Mouse (Mus musculus) midbrain, embryonic 13.5 days (tissue): Measurements from ENCODE around the gene Eaf2. TPM values are rescaled to one million over a fixed set of nuclear protein-coding genes. Genes with fewer than 3 reads are reported as not detected.
"Not testable (repeated sequence)": the region's sequence is repeated elsewhere in the genome, so short reads cannot be mapped to it uniquely, and the experiment has no call there.

Experiments
- ATAC-seq: fragments of 200-750 bp; cut with Nextera tagmentation; 2 replicates; pipeline ENCODE4 v1.8.0; 2017; ENCODE audit warnings: mild to moderate bottlenecking, moderate TSS enrichment, moderate library complexity
- H3K27ac ChIP-seq: fragments of 300-500 bp; sonication (generic); 2 replicates; pipeline ENCODE4 v1.5.1; 2015; ENCODE audit warnings: inconsistent platforms, mild to moderate bottlenecking, moderate library complexity
- H3K27me3 ChIP-seq: fragments of 300-500 bp; sonication (generic); 2 replicates; pipeline ENCODE4 v1.6.1; 2015; ENCODE audit warnings: mild to moderate bottlenecking, inconsistent platforms
- H3K36me3 ChIP-seq: fragments of 300-500 bp; sonication (generic); 2 replicates; pipeline ENCODE4 v1.6.1; 2015; ENCODE audit warnings: mild to moderate bottlenecking, inconsistent platforms
- H3K4me1 ChIP-seq: fragments of 300-500 bp; sonication (generic); replicated peaks from 2 replicates; pipeline ENCODE4 v1.6.1; 2015; ENCODE audit warnings: inconsistent platforms
- H3K4me2 ChIP-seq: fragments of 300-500 bp; sonication (generic); replicated peaks from 2 replicates; pipeline ENCODE4 v1.6.1; 2015; ENCODE audit warnings: moderate library complexity, mild to moderate bottlenecking, inconsistent platforms
- H3K4me3 ChIP-seq: fragments of 300-500 bp; sonication (generic); replicated peaks from 2 replicates; pipeline ENCODE4 v1.5.1; 2015; ENCODE audit warnings: mild to moderate bottlenecking, inconsistent platforms
- H3K9ac ChIP-seq: fragments of 300-500 bp; sonication (generic); replicated peaks from 2 replicates; pipeline ENCODE4 v1.6.1; 2015; ENCODE audit warnings: mild to moderate bottlenecking, inconsistent platforms
- H3K9me3 ChIP-seq: fragments of 300-500 bp; sonication (generic); 2 replicates; pipeline ENCODE4 v1.6.1; 2016; ENCODE audit warnings: mild to moderate bottlenecking, inconsistent platforms
- WGBS: fragments of 180-500 bp; shearing (Covaris S2); methylation state at CpG from one replicate; pipeline ENCODE4 v1.1.7; 2015; 5-methylcytosine and 5-hydroxymethylcytosine counted together
- polyA plus RNA-seq: library from polyadenylated mRNA; unstranded; fragments of >200 nt; fragmentation: Nextera tagmentation; extraction: Ambion mirVana; gene quantifications from 2 replicates; pipeline ENCODE4 v1.2.1, GENCODE M21; 2015

Eaf2 gene
- polyA plus RNA-seq, 1 experiment from 2014 or later, result 0.89 TPM

DNA sequence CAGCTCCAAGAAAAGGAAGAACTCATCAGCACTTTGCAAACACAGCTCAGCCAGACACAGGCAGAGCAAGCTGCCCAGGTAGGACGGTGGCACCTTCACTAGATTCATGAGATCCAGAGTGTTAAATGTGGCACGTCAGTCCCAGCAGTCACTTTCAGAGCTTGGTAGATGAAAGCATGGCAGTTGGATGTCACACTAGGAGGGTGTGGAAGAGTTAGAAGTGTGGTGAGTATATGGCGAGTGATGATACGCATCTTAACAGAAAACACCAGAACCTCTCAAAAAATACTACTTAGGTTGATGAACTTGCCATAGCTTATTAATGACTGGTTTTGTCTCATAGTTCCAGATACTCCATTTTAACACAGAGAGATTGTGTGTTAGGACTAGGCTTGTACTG, 16.6 kb upstream of the Eaf2 start:
- Histone ChIP-seq H3K9me3 (no peaks in the 10 kb centered on the region), H3K9ac (no peak overlapping the region), H3K4me1 (no peaks in the 10 kb centered on the region), H3K27me3 (no peaks in the 10 kb centered on the region), H3K27ac (no peak overlapping the region), H3K36me3 (peaks cover 78% of the 10 kb centered on the region), H3K4me2 (no peak overlapping the region), H3K4me3 (no peak overlapping the region)
- 98% methylated on average over 4 of the region's 4 CpGs for WGBS
- ATAC-seq, result no peak

DNA sequence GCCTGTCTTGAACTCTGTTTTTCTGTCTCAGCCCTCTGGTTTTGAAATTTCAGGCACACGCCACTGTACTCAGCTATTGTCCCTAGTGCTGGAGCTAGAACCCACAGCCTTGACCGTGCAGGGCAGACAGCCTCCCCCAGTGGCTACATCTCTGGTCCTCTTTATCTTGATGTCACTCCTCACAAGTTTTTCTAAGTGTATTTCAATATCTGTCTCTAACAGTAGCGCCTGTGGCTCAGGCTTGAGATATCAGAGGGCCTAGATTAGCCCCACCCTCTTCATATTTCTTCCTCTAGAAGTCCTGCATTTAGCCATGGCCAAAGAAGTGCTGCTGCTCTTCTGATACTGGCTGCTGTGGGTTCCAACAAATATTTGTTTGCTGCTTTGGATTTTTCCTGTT, 15.8 kb upstream of the Eaf2 start:
- Histone ChIP-seq H3K4me1 (no peaks in the 10 kb centered on the region), H3K9me3 (no peaks in the 10 kb centered on the region), H3K27me3 (no peaks in the 10 kb centered on the region), H3K27ac (no peak overlapping the region), H3K36me3 (peaks cover 76% of the 10 kb centered on the region), H3K4me3 (no peak overlapping the region), H3K4me2 (no peak overlapping the region), H3K9ac (no peak overlapping the region)
- no peak for ATAC-seq
- WGBS, result 92% methylated on average over 3 of the region's 3 CpGs

GRCm38 (mm10) chr16:36887546-36887945, 12.7 kb upstream of the Eaf2 start:
- Histone ChIP-seq H3K27me3 (no peaks in the 10 kb centered on the region), H3K4me3 (no peak overlapping the region), H3K9ac (no peak overlapping the region), H3K27ac (no peak overlapping the region), H3K4me2 (no peak overlapping the region), H3K9me3 (no peaks in the 10 kb centered on the region), H3K4me1 (peaks cover 11% of the 10 kb centered on the region), H3K36me3 (peaks cover 49% of the 10 kb centered on the region)
- 89% methylated on average over 5 of the region's 5 CpGs for WGBS
- no peak for ATAC-seq

DNA sequence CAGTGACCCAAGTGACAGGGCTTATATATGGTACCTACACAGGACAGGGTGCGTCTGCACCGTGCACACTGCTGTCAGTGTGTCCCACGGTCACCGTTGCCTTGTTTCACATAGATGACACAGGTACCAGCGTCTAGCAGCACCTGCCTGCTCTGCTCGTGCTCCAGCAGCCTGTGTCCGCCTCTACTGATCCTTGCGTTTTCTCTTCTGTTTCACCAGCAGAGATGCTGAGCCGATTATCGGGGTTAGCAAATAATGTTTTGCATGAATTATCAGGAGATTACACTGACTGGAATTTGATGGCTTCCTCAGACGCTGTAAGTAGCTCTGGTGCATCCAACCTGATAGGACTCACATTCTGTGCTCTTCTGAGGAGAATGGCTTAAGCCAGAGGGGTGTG, 11.1 kb upstream of the Eaf2 start:
- H3K9me3 ChIP-seq, result no peaks in the 10 kb centered on the region
- no peak overlapping the region for H3K9ac ChIP-seq
- peaks cover 14% of the 10 kb centered on the region for H3K4me1 ChIP-seq
- WGBS, result 84% methylated on average over 11 of the region's 11 CpGs
- H3K4me2 ChIP-seq, result no peak overlapping the region
- no peak overlapping the region for H3K4me3 ChIP-seq
- H3K36me3 ChIP-seq, result peaks cover 35% of the 10 kb centered on the region
- no peak overlapping the region for H3K27ac ChIP-seq
- no peaks in the 10 kb centered on the region for H3K27me3 ChIP-seq
- ATAC-seq, result no peak

- H3K4me3 ChIP-seq, result no peak overlapping the region
- H3K4me1 ChIP-seq, result peaks cover 15% of the 10 kb centered on the region
- no peak overlapping the region for H3K4me2 ChIP-seq
- H3K27me3 ChIP-seq, result no peaks in the 10 kb centered on the region
- ATAC-seq, result no peak
- no peak overlapping the region for H3K27ac ChIP-seq
- no peaks in the 10 kb centered on the region for H3K9me3 ChIP-seq
- WGBS, result 79% methylated on average over 4 of the region's 4 CpGs
- no peak overlapping the region for H3K9ac ChIP-seq
- H3K36me3 ChIP-seq, result peaks cover 27% of the 10 kb centered on the region
Observed at GRCm38 (mm10) chr16:36884881-36885280, 10.1 kb upstream of the Eaf2 start.

- peaks cover 26% of the 10 kb centered on the region for H3K4me1 ChIP-seq
- ATAC-seq, result peak; percentile 43; the same call in 1 of the 2 replicates
- H3K36me3 ChIP-seq, result peaks cover 18% of the 10 kb centered on the region
- no peak overlapping the region for H3K4me3 ChIP-seq
- H3K9me3 ChIP-seq, result no peaks in the 10 kb centered on the region
- no peak overlapping the region for H3K9ac ChIP-seq
- 24% methylated on average over 5 of the region's 5 CpGs for WGBS
- H3K4me2 ChIP-seq, result no peak overlapping the region
- no peaks in the 10 kb centered on the region for H3K27me3 ChIP-seq
- H3K27ac ChIP-seq, result peak overlapping the region; percentile 60
Observed at GRCm38 (mm10) chr16:36882737-36883343, 8.0 kb upstream of the Eaf2 start.

GRCm38 (mm10) chr16:36877316-36877715, 2.5 kb upstream of the Eaf2 start:
- Histone ChIP-seq H3K4me2 (no peak overlapping the region), H3K9me3 (no peaks in the 10 kb centered on the region), H3K27ac (no peak overlapping the region), H3K4me1 (peaks cover 35% of the 10 kb centered on the region), H3K27me3 (no peaks in the 10 kb centered on the region), H3K4me3 (no peak overlapping the region), H3K36me3 (peaks cover 1% of the 10 kb centered on the region), H3K9ac (no peak overlapping the region)
- ATAC-seq, result no peak
- 72% methylated on average over 5 of the region's 5 CpGs for WGBS

DNA sequence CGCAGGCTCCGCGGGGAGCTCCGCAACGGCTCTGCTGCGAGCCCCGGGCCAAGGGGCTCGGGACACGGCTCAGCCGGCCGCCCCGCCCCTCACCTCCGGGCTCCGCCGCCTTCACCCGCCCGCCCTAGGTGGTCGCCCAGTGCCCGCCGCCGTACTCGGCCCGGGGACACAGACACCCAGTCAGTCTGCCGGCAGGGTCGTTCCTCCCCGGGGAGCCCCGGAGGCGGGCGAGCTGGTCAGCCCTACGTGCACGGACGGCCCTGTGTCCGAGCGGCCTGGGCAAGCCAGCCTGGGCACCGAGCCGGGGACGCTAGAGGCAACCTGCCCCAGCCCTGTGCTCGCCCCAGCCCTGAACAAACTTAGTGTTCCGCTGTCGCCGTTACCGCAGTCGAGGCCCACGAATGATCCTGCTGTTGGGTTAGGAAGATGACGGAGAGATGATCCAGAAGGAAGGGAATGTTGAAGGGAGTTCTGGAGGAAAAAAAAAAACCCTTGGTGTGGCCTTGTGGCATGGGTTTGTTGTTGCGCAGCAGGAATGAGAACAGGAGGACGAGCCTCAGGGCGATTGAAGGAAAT, 561 bp upstream of the Eaf2 start:
- Histone ChIP-seq H3K9me3 (no peaks in the 10 kb centered on the region), H3K4me2 (peak overlapping the region; percentile 81), H3K36me3 (peaks cover 14% of the 10 kb centered on the region), H3K27ac (peak overlapping the region; percentile 82), H3K4me1 (peaks cover 33% of the 10 kb centered on the region), H3K4me3 (peak overlapping the region; percentile 83), H3K27me3 (no peaks in the 10 kb centered on the region), H3K9ac (peak overlapping the region; percentile 91)
- under 1% methylated on average over 48 of the region's 48 CpGs for WGBS
- no peak; the same call in 1 of the 2 replicates for ATAC-seq

- Histone ChIP-seq H3K36me3 (peaks cover 47% of the 10 kb centered on the region), H3K4me2 (no peak overlapping the region), H3K9ac (no peak overlapping the region), H3K27ac (no peak overlapping the region), H3K9me3 (no peaks in the 10 kb centered on the region), H3K27me3 (no peaks in the 10 kb centered on the region), H3K4me3 (no peak overlapping the region), H3K4me1 (peaks cover 8% of the 10 kb centered on the region)
- WGBS, result 95% methylated on average over 2 of the region's 2 CpGs
- ATAC-seq, result no peak
Observed at GRCm38 (mm10) chr16:36869442-36869841, 5.4 kb downstream of the Eaf2 start.

DNA sequence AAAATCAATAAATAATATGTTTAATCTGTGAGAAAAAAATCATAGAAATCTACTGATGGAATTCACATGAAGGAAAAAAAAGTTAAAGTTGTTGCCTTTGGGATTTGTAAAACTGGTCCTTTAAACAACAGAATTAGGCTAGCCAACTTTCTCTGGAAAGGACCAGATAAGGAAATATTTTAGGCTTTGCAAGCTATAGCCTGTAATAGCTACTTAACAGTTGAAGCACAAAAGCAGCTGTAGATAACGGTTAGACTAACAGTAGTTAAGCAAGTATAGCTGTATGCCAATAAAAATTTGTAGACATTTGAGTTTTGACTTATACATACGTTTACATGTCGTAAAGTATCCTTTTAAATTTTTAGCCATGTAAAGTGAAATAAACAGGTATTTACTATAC, 11.2 kb downstream of the Eaf2 start:
- Histone ChIP-seq H3K4me1 (no peaks in the 10 kb centered on the region), H3K9me3 (no peaks in the 10 kb centered on the region), H3K4me3 (no peak overlapping the region), H3K36me3 (peaks cover 41% of the 10 kb centered on the region), H3K27ac (no peak overlapping the region), H3K4me2 (no peak overlapping the region), H3K9ac (no peak overlapping the region), H3K27me3 (no peaks in the 10 kb centered on the region)
- 96% methylated on average over 3 of the region's 3 CpGs for WGBS
- no peak for ATAC-seq

DNA sequence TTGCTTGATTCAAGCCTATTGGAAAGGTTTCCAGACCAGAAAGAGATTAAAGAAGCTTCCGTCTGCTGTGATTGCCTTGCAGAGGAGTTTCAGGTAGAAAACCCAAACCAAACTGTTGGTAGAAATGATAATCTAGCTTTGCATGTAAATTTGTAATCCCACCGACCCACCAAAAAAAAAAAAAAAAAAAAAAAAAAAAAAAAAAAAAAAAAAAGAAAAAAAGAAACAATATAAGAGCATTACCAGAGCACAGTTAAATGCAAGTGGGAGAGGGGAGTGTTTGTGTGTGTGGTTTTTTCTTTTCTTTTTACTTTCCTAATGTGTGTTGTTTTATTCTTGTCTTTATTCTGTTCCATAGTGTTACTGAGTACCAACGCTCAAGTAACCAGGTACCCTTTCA, 23.6 kb downstream of the Eaf2 start:
- Histone ChIP-seq H3K27ac (no peak overlapping the region), H3K36me3 (peaks cover 33% of the 10 kb centered on the region), H3K4me1 (no peaks in the 10 kb centered on the region), H3K4me3 (no peak overlapping the region), H3K4me2 (no peak overlapping the region), H3K27me3 (no peaks in the 10 kb centered on the region), H3K9ac (no peak overlapping the region), H3K9me3 (no peaks in the 10 kb centered on the region)
- WGBS, result 86% methylated on average over 3 of the region's 3 CpGs
- ATAC-seq, result no peak

DNA sequence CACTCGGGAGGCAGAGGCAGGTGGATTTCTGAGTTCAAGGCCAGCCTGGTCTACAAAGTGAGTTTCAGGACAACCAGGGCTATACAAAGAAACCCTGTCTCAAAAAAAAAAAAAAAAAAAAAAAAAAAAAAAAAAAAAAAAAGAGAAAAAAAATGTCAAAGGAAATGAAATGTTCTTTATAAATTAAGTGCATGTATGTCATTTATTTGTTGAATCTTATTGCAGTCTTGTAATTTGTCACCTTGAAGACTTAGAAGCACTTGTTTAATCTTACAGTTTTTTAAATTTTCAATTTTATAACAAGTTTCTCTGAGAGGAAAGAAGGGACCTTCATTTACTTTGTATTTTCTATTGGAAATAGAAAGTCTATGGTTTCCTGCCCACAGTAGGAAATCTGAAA, 27.9 kb downstream of the Eaf2 start:
- not testable (repeated sequence) for H3K27ac ChIP-seq, ATAC-seq, H3K4me3 ChIP-seq, H3K27me3 ChIP-seq, H3K9me3 ChIP-seq, H3K9ac ChIP-seq, H3K4me1 ChIP-seq, H3K4me2 ChIP-seq
- H3K36me3 ChIP-seq, result peaks cover 28% of the 10 kb centered on the region
- WGBS, result 88% methylated on average over 1 of the region's 1 CpGs

DNA sequence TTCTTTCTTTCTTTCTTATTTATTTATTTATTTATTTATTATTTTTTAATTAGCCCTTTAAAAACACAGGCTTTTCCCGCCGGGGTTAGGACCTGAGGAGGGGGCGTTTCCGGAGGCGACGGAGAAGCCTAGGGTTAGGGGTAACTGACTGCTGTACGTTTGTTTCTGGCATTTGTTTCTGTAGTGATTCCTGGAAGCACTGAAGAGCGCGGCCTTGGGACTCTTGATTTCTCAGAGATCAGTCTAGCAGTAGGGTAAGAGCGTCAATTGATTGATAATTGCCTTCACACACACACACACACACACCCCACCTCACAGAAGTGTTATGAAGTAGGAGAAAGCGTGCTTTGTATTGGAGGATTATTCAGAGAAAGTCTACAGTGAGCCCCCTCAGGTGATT, 46.0 kb downstream of the Eaf2 start:
- Histone ChIP-seq H3K4me1 (peaks cover 26% of the 10 kb centered on the region), H3K9ac (peak overlapping the region; percentile 85), H3K36me3 (no peaks in the 10 kb centered on the region), H3K27me3 (peaks cover 4% of the 10 kb centered on the region; the same call in 1 of the 2 replicates), H3K9me3 (no peaks in the 10 kb centered on the region), H3K4me2 (peak overlapping the region; percentile 72), H3K4me3 (peak overlapping the region; percentile 79), H3K27ac (peak overlapping the region; percentile 84)
- peak; percentile 38 for ATAC-seq
- 6% methylated on average over 11 of the region's 11 CpGs for WGBS
